Mouse (Mus musculus): ENCODE measurements around the gene Mrpl24.

GRCm38 (mm10) chr3:87958056-87958455, 38.8 kb downstream of the Mrpl24 start:
- TF ChIP-seq POLR2A (IDR thresholded peaks at IDR 0.05; ENCODE audit: control insufficient read depth, extremely low read depth, insufficient read depth, low read length, poor library complexity): no peak
- TF ChIP-seq CTCF (IDR thresholded peaks at IDR 0.05; ENCODE audit: borderline replicate concordance, control insufficient read depth, extremely low read depth, insufficient read depth, low read length, poor library complexity): no peak
